Mouse (Mus musculus) bone marrow, adult 2 months (tissue): Measurements from ENCODE around the gene Atxn1. TPM values are rescaled to one million over a fixed set of nuclear protein-coding genes. Genes with fewer than 3 reads are reported as not detected.

ENCODE experiments used
- H3K27ac ChIP-seq: fragments of 200-500 bp; 2 replicates; pipeline ENCODE4 v1.5.1; 2012; ENCODE audit warnings: low read depth, mild to moderate bottlenecking, control low read depth, inconsistent platforms, low read length; ENCODE audit not compliant: control insufficient read depth, poor library complexity, insufficient read depth
- H3K4me1 ChIP-seq: fragments of 200-500 bp; 2 replicates; pipeline ENCODE4 v1.6.1; 2011; ENCODE audit warnings: low read length; ENCODE audit not compliant: control insufficient read depth, insufficient read depth
- H3K4me3 ChIP-seq: fragments of 200-500 bp; replicated peaks from 2 replicates; pipeline ENCODE3; 2011; ENCODE audit warnings: mild to moderate bottlenecking, low read depth, low read length, control low read depth; ENCODE audit not compliant: control insufficient read depth
- CTCF ChIP-seq: fragments of 200-500 bp; IDR thresholded peaks from 2 replicates; pipeline ENCODE4 v1.5.1; 2011; ENCODE audit warnings: low read length, control low read depth; ENCODE audit not compliant: control insufficient read depth, insufficient read depth
- POLR2A ChIP-seq: fragments of 200-500 bp; IDR thresholded peaks from 2 replicates; pipeline ENCODE4 v1.6.1; 2011; ENCODE audit warnings: low read depth, mild to moderate bottlenecking, control low read depth, low read length, borderline replicate concordance; ENCODE audit not compliant: control insufficient read depth
- WGBS: fragments of 180-500 bp; shearing (Covaris S2); methylation state at CpG from one replicate; pipeline ENCODE4 v1.1.7; 2018; 5-methylcytosine and 5-hydroxymethylcytosine counted together
- polyA plus RNA-seq: library from polyadenylated mRNA; stranded (reverse); fragments of >200 nt; gene quantifications from 2 replicates; pipeline ENCODE4 v1.2.4, GENCODE M21; 2011; ENCODE audit warnings: low replicate concordance; ENCODE audit not compliant: missing spikeins, insufficient read depth, insufficient read length

The Atxn1 gene
- polyA plus RNA-seq, 1 experiment: 5.8 TPM

- 84% methylated on average over 2 of the region's 2 CpGs for WGBS
- H3K27ac ChIP-seq: no peak overlapping the region
- H3K4me1 ChIP-seq: no peaks in the 10 kb centered on the region
- TF ChIP-seq CTCF (no peak), POLR2A (no peak)
- H3K4me3 ChIP-seq: no peak overlapping the region
Measured at GRCm38 (mm10) chr13:45751231-45751630, 213.6 kb downstream of the Atxn1 start.

- H3K4me1 ChIP-seq: no peaks in the 10 kb centered on the region
- TF ChIP-seq CTCF (no peak), POLR2A (no peak)
- WGBS: 78% methylated on average over 6 of the region's 6 CpGs
- H3K4me3 ChIP-seq: no peak overlapping the region
- H3K27ac ChIP-seq: no peak overlapping the region
Measured at GRCm38 (mm10) chr13:45750627-45751026, 214.2 kb downstream of the Atxn1 start.

- Histone ChIP-seq H3K4me1 (no peaks in the 10 kb centered on the region), H3K4me3 (no peak overlapping the region), H3K27ac (no peak overlapping the region)
- WGBS: 10% methylated on average over 1 of the region's 1 CpGs
- TF ChIP-seq POLR2A (no peak), CTCF (no peak)
Measured at GRCm38 (mm10) chr13:45749937-45750336, 214.9 kb downstream of the Atxn1 start.

GRCm38 (mm10) chr13:45749222-45749621, 215.6 kb downstream of the Atxn1 start:
- 84% methylated on average over 8 of the region's 8 CpGs for WGBS
- no peaks in the 10 kb centered on the region for H3K4me1 ChIP-seq
- H3K27ac ChIP-seq: no peak overlapping the region
- TF ChIP-seq POLR2A (no peak), CTCF (no peak)
- H3K4me3 ChIP-seq: no peak overlapping the region

GRCm38 (mm10) chr13:45748691-45749090, 216.1 kb downstream of the Atxn1 start:
- WGBS: 42% methylated on average over 4 of the region's 4 CpGs
- Histone ChIP-seq H3K27ac (no peak overlapping the region), H3K4me3 (no peak overlapping the region), H3K4me1 (no peaks in the 10 kb centered on the region)
- TF ChIP-seq CTCF: no peak

- H3K4me3 ChIP-seq: no peak overlapping the region
- TF ChIP-seq POLR2A (no peak), CTCF (no peak)
- no peak overlapping the region for H3K27ac ChIP-seq
- no peaks in the 10 kb centered on the region for H3K4me1 ChIP-seq
- WGBS: 74% methylated on average over 12 of the region's 12 CpGs
Measured at GRCm38 (mm10) chr13:45745851-45746773, 218.7 kb downstream of the Atxn1 start.

GRCm38 (mm10) chr13:45744803-45745432, 219.9 kb downstream of the Atxn1 start:
- H3K27ac ChIP-seq: no peak overlapping the region
- TF ChIP-seq POLR2A (no peak), CTCF (no peak)
- WGBS: 69% methylated on average over 7 of the region's 7 CpGs
- H3K4me3 ChIP-seq: no peak overlapping the region
- no peaks in the 10 kb centered on the region for H3K4me1 ChIP-seq

- Histone ChIP-seq H3K27ac (no peak overlapping the region), H3K4me3 (no peak overlapping the region), H3K4me1 (no peaks in the 10 kb centered on the region)
- no peak for TF ChIP-seq POLR2A
- TF ChIP-seq CTCF: no peak
- WGBS: 83% methylated on average over 7 of the region's 7 CpGs
Measured at GRCm38 (mm10) chr13:45743848-45744247, 221.0 kb downstream of the Atxn1 start.
